Mouse (Mus musculus): Measurements from ENCODE around the gene Thsd4. TPM values are rescaled to one million over a fixed set of nuclear protein-coding genes. Genes with fewer than 3 reads are reported as not detected.
"Not testable (repeated sequence)": the region's sequence is repeated elsewhere in the genome, so short reads cannot be mapped to it uniquely, and the experiment has no call there.

The Thsd4 gene
- polyA plus RNA-seq, 1 experiment = 1.9 TPM

GRCm38 (mm10) chr9:59942501-59943085 lies 579.3 kb downstream of the Thsd4 start:
- H3K9me3 ChIP-seq (replicated peaks; ENCODE audit: control insufficient read depth, insufficient read depth, low read length, poor library complexity, severe bottlenecking) = peaks cover 4% of the 10 kb centered on the region; the same call in 1 of the 2 replicates
- no peak overlapping the region for H3K4me3 ChIP-seq (ENCODE audit: low read depth, low read length)
- H3K4me1 ChIP-seq (ENCODE audit: control insufficient read depth, insufficient read depth, low read length) = no peaks in the 10 kb centered on the region
- H3K27me3 ChIP-seq (ENCODE audit: control insufficient read depth, insufficient read depth, low read length, poor library complexity, severe bottlenecking) = no peaks in the 10 kb centered on the region
- no peaks in the 10 kb centered on the region for H3K36me3 ChIP-seq (ENCODE audit: control insufficient read depth, insufficient read depth, low read length, poor library complexity, severe bottlenecking)
- no peak for TF ChIP-seq POLR2A (IDR thresholded peaks at IDR 0.05; ENCODE audit: insufficient read depth, low read length)
- no peak for TF ChIP-seq CTCF (IDR thresholded peaks at IDR 0.05; ENCODE audit: low read depth, low read length)
- TF ChIP-seq EP300 (IDR thresholded peaks at IDR 0.05; ENCODE audit: insufficient read depth, low read depth, low read length) = no peak
- H3K9ac ChIP-seq (ENCODE audit: low read depth, poor library complexity, severe bottlenecking) = no peak overlapping the region
- H3K27ac ChIP-seq (ENCODE audit: insufficient read depth, low read length) = no peak overlapping the region

- Histone ChIP-seq H3K4me3 (ENCODE audit: low read depth, low read length) (no peak overlapping the region), H3K9me3 (replicated peaks; ENCODE audit: control insufficient read depth, insufficient read depth, low read length, poor library complexity, severe bottlenecking) (peaks cover 4% of the 10 kb centered on the region; the same call in 1 of the 2 replicates), H3K9ac (ENCODE audit: low read depth, poor library complexity, severe bottlenecking) (no peak overlapping the region), H3K27me3 (ENCODE audit: control insufficient read depth, insufficient read depth, low read length, poor library complexity, severe bottlenecking) (no peaks in the 10 kb centered on the region), H3K4me1 (ENCODE audit: control insufficient read depth, insufficient read depth, low read length) (peaks cover under 1% of the 10 kb centered on the region), H3K27ac (ENCODE audit: insufficient read depth, low read length) (no peak overlapping the region), H3K36me3 (ENCODE audit: control insufficient read depth, insufficient read depth, low read length, poor library complexity, severe bottlenecking) (no peaks in the 10 kb centered on the region)
- TF ChIP-seq EP300 (IDR thresholded peaks at IDR 0.05; ENCODE audit: insufficient read depth, low read depth, low read length) (no peak), CTCF (IDR thresholded peaks at IDR 0.05; ENCODE audit: low read depth, low read length) (no peak), POLR2A (IDR thresholded peaks at IDR 0.05; ENCODE audit: insufficient read depth, low read length) (no peak)
Measured at GRCm38 (mm10) chr9:59941885-59942350, 579.9 kb downstream of the Thsd4 start.

- Histone ChIP-seq H3K9ac (ENCODE audit: low read depth, poor library complexity, severe bottlenecking) (no peak overlapping the region), H3K4me3 (ENCODE audit: low read depth, low read length) (no peak overlapping the region), H3K27ac (ENCODE audit: insufficient read depth, low read length) (no peak overlapping the region), H3K9me3 (replicated peaks; ENCODE audit: control insufficient read depth, insufficient read depth, low read length, poor library complexity, severe bottlenecking) (peaks cover 4% of the 10 kb centered on the region; the same call in 1 of the 2 replicates), H3K36me3 (ENCODE audit: control insufficient read depth, insufficient read depth, low read length, poor library complexity, severe bottlenecking) (no peaks in the 10 kb centered on the region), H3K4me1 (ENCODE audit: control insufficient read depth, insufficient read depth, low read length) (peaks cover 3% of the 10 kb centered on the region), H3K27me3 (ENCODE audit: control insufficient read depth, insufficient read depth, low read length, poor library complexity, severe bottlenecking) (no peaks in the 10 kb centered on the region)
- TF ChIP-seq EP300 (IDR thresholded peaks at IDR 0.05; ENCODE audit: insufficient read depth, low read depth, low read length) (no peak), POLR2A (IDR thresholded peaks at IDR 0.05; ENCODE audit: insufficient read depth, low read length) (no peak), CTCF (IDR thresholded peaks at IDR 0.05; ENCODE audit: low read depth, low read length) (no peak)
Measured at GRCm38 (mm10) chr9:59940913-59941884, 580.6 kb downstream of the Thsd4 start.

GRCm38 (mm10) chr9:59939691-59940090 lies 582.2 kb downstream of the Thsd4 start:
- Histone ChIP-seq H3K9ac (ENCODE audit: low read depth, poor library complexity, severe bottlenecking) (no peak overlapping the region), H3K27me3 (ENCODE audit: control insufficient read depth, insufficient read depth, low read length, poor library complexity, severe bottlenecking) (no peaks in the 10 kb centered on the region), H3K27ac (ENCODE audit: insufficient read depth, low read length) (no peak overlapping the region), H3K4me3 (ENCODE audit: low read depth, low read length) (no peak overlapping the region), H3K9me3 (replicated peaks; ENCODE audit: control insufficient read depth, insufficient read depth, low read length, poor library complexity, severe bottlenecking) (peaks cover 4% of the 10 kb centered on the region; the same call in 1 of the 2 replicates), H3K36me3 (ENCODE audit: control insufficient read depth, insufficient read depth, low read length, poor library complexity, severe bottlenecking) (no peaks in the 10 kb centered on the region), H3K4me1 (ENCODE audit: control insufficient read depth, insufficient read depth, low read length) (peaks cover 3% of the 10 kb centered on the region)
- TF ChIP-seq CTCF (IDR thresholded peaks at IDR 0.05; ENCODE audit: low read depth, low read length) (no peak), EP300 (IDR thresholded peaks at IDR 0.05; ENCODE audit: insufficient read depth, low read depth, low read length) (no peak), POLR2A (IDR thresholded peaks at IDR 0.05; ENCODE audit: insufficient read depth, low read length) (no peak)

GRCm38 (mm10) chr9:59938529-59938928 lies 583.3 kb downstream of the Thsd4 start:
- Histone ChIP-seq H3K4me3 (ENCODE audit: low read depth, low read length) (no peak overlapping the region), H3K9me3 (replicated peaks; ENCODE audit: control insufficient read depth, insufficient read depth, low read length, poor library complexity, severe bottlenecking) (peaks cover 4% of the 10 kb centered on the region; the same call in 1 of the 2 replicates), H3K27me3 (ENCODE audit: control insufficient read depth, insufficient read depth, low read length, poor library complexity, severe bottlenecking) (no peaks in the 10 kb centered on the region), H3K9ac (ENCODE audit: low read depth, poor library complexity, severe bottlenecking) (no peak overlapping the region), H3K4me1 (ENCODE audit: control insufficient read depth, insufficient read depth, low read length) (peaks cover 3% of the 10 kb centered on the region), H3K36me3 (ENCODE audit: control insufficient read depth, insufficient read depth, low read length, poor library complexity, severe bottlenecking) (no peaks in the 10 kb centered on the region), H3K27ac (ENCODE audit: insufficient read depth, low read length) (no peak overlapping the region)
- TF ChIP-seq EP300 (IDR thresholded peaks at IDR 0.05; ENCODE audit: insufficient read depth, low read depth, low read length) (no peak), POLR2A (IDR thresholded peaks at IDR 0.05; ENCODE audit: insufficient read depth, low read length) (no peak), CTCF (IDR thresholded peaks at IDR 0.05; ENCODE audit: low read depth, low read length) (no peak)

- H3K27me3 ChIP-seq (ENCODE audit: control insufficient read depth, insufficient read depth, low read length, poor library complexity, severe bottlenecking); H3K9ac ChIP-seq (ENCODE audit: low read depth, poor library complexity, severe bottlenecking); H3K4me3 ChIP-seq (ENCODE audit: low read depth, low read length); H3K9me3 ChIP-seq (replicated peaks; ENCODE audit: control insufficient read depth, insufficient read depth, low read length, poor library complexity, severe bottlenecking); H3K36me3 ChIP-seq (ENCODE audit: control insufficient read depth, insufficient read depth, low read length, poor library complexity, severe bottlenecking); H3K4me1 ChIP-seq (ENCODE audit: control insufficient read depth, insufficient read depth, low read length); H3K27ac ChIP-seq (ENCODE audit: insufficient read depth, low read length): not testable (repeated sequence)
Measured at GRCm38 (mm10) chr9:59935866-59936265, 586.0 kb downstream of the Thsd4 start.
